Mouse (Mus musculus): ENCODE results near the gene Plekhg1.

- TF ChIP-seq MAZ (IDR thresholded peaks at IDR 0.05; ENCODE audit: low read depth, low read length) (no peak), ETS1 (conservative IDR thresholded peaks at IDR 0.05; ENCODE audit: low read depth, low read length) (no peak), POLR2A (IDR thresholded peaks at IDR 0.05; ENCODE audit: low read depth, low read length) (no peak), GABPA (IDR thresholded peaks at IDR 0.05; ENCODE audit: insufficient replicate concordance, low read depth, low read length) (no peak), USF1 (IDR thresholded peaks at IDR 0.05; ENCODE audit: low read depth, low read length) (no peak), JUND (conservative IDR thresholded peaks at IDR 0.05; ENCODE audit: low read depth, low read length) (no peak), NRF1 (IDR thresholded peaks at IDR 0.05; ENCODE audit: low read depth, low read length) (no peak), MAX (IDR thresholded peaks at IDR 0.05; ENCODE audit: low read length) (no peak), CTCF (conservative IDR thresholded peaks at IDR 0.05 in 1 of 2, IDR thresholded peaks at IDR 0.05 in 1 of 2; ENCODE audit: low read depth in 2 of 2, low read length in 2 of 2) (no peak), EP300 (IDR thresholded peaks at IDR 0.05; ENCODE audit: low read length) (no peak)
Measured at GRCm38 (mm10) chr10:3763199-3763598, 23.0 kb downstream of the Plekhg1 start.
